Mouse (Mus musculus) limb, embryonic 15.5 days (tissue): Measurements from ENCODE around the gene Slc30a7. TPM values are rescaled to one million over a fixed set of nuclear protein-coding genes. Genes with fewer than 3 reads are reported as not detected.

Source experiments
- ATAC-seq: fragments of 200-750 bp; cut with Nextera tagmentation; 2 replicates; pipeline ENCODE4 v1.8.0; 2017; ENCODE audit warnings: low read depth, moderate TSS enrichment; ENCODE audit not compliant: insufficient number of reproducible peaks, low FRiP score, low TSS enrichment
- H3K27ac ChIP-seq: fragments of 300-500 bp; sonication (generic); 2 replicates; pipeline ENCODE4 v1.5.1; 2015; ENCODE audit warnings: moderate library complexity, mild to moderate bottlenecking, inconsistent platforms
- H3K27me3 ChIP-seq: fragments of 300-500 bp; sonication (generic); 2 replicates; pipeline ENCODE4 v1.6.1; 2015; ENCODE audit warnings: inconsistent platforms
- H3K36me3 ChIP-seq: fragments of 300-500 bp; sonication (generic); 2 replicates; pipeline ENCODE4 v1.6.1; 2015; ENCODE audit warnings: inconsistent platforms
- H3K4me1 ChIP-seq: fragments of 300-500 bp; sonication (generic); 2 replicates; pipeline ENCODE4 v1.6.1; 2015; ENCODE audit warnings: inconsistent platforms
- H3K4me2 ChIP-seq: fragments of 300-500 bp; sonication (generic); 2 replicates; pipeline ENCODE4 v1.6.1; 2015; ENCODE audit warnings: mild to moderate bottlenecking, inconsistent platforms
- H3K4me3 ChIP-seq: fragments of 300-500 bp; sonication (generic); 2 replicates; pipeline ENCODE4 v1.5.1; 2015; ENCODE audit warnings: mild to moderate bottlenecking, inconsistent platforms
- H3K9ac ChIP-seq: fragments of 300-500 bp; sonication (generic); 2 replicates; pipeline ENCODE4 v1.6.1; 2015; ENCODE audit warnings: inconsistent platforms
- H3K9me3 ChIP-seq: fragments of 300-500 bp; sonication (generic); 2 replicates; pipeline ENCODE4 v1.6.1; 2016; ENCODE audit warnings: inconsistent platforms
- WGBS: fragments of 180-500 bp; shearing (Covaris S2); methylation state at CpG from one replicate; pipeline ENCODE4 v1.1.7; 2015; 5-methylcytosine and 5-hydroxymethylcytosine counted together
- polyA plus RNA-seq: library from polyadenylated mRNA; unstranded; fragments of >200 nt; fragmentation: Nextera tagmentation; extraction: Ambion mirVana; gene quantifications from 2 replicates; pipeline ENCODE4 v1.2.1, GENCODE M21; 2015

Gene Slc30a7
- polyA plus RNA-seq, 1 experiment from 2014 or later, result 38.8 TPM

- Histone ChIP-seq H3K9me3 (no peaks in the 10 kb centered on the region), H3K4me3 (no peak overlapping the region), H3K4me1 (peaks cover 6% of the 10 kb centered on the region; the same call in 1 of the 2 replicates), H3K27me3 (no peaks in the 10 kb centered on the region), H3K9ac (no peak overlapping the region), H3K27ac (peak overlapping the region; percentile 76), H3K4me2 (no peak overlapping the region), H3K36me3 (peaks cover 10% of the 10 kb centered on the region)
- ATAC-seq, result peak; percentile 78; the same call in 1 of the 2 replicates
- 31% methylated on average over 4 of the region's 4 CpGs for WGBS
Observed at GRCm38 (mm10) chr3:115962028-115962415, 45.2 kb downstream of the Slc30a7 start.

DNA sequence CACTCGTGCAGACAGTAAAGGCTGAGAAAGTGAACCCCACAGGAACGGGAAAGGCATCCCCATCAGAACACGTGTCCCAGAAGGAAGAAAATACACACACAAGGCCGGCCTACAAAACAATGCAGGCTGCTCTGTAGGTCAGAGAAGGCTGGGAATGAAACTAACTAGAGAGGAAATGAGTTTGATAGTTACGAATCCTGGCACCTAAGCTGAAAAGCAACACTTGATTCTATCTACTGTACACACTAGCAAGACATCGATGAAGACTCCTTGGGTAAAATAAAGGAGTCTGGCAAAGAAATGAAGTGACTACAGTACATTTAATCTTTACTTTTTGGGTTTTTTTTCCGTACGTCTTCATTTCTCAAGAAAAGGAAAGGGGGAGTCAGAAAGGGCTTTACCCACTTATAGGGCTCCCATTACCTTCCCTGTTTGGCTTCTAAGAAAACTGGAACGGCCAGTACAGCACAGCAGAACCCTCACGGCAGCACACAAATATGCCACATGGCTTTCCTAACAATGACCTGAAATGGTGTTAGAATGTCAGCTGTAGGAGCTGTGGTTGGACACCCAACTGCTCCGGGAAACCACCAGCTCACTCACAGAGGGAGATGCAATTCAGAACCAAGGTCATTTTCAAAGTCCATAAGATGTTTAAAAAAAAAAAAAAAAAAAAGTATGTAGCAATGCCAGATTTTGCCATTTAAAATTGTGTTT is 45.7 kb downstream of the Slc30a7 start:
- Histone ChIP-seq H3K27ac (peak overlapping the region; percentile 76), H3K9me3 (no peaks in the 10 kb centered on the region), H3K4me2 (no peak overlapping the region), H3K36me3 (peaks cover 11% of the 10 kb centered on the region), H3K9ac (no peak overlapping the region), H3K4me3 (no peak overlapping the region), H3K4me1 (peaks cover 6% of the 10 kb centered on the region; the same call in 1 of the 2 replicates), H3K27me3 (no peaks in the 10 kb centered on the region)
- 58% methylated on average over 11 of the region's 11 CpGs for WGBS
- peak; percentile 37; the same call in 1 of the 2 replicates for ATAC-seq

- peaks cover 39% of the 10 kb centered on the region for H3K36me3 ChIP-seq
- H3K9ac ChIP-seq, result no peak overlapping the region
- no peak overlapping the region for H3K27ac ChIP-seq
- H3K9me3 ChIP-seq, result no peaks in the 10 kb centered on the region
- peaks cover 4% of the 10 kb centered on the region; the same call in 1 of the 2 replicates for H3K4me1 ChIP-seq
- H3K27me3 ChIP-seq, result no peaks in the 10 kb centered on the region
- H3K4me3 ChIP-seq, result no peak overlapping the region
- WGBS, result 92% methylated on average over 7 of the region's 7 CpGs
- ATAC-seq, result no peak
- H3K4me2 ChIP-seq, result no peak overlapping the region
Observed at GRCm38 (mm10) chr3:115957223-115957622, 50.0 kb downstream of the Slc30a7 start.

- no peak overlapping the region for H3K9ac ChIP-seq
- no peaks in the 10 kb centered on the region for H3K4me1 ChIP-seq
- H3K36me3 ChIP-seq, result peaks cover 51% of the 10 kb centered on the region
- no peak overlapping the region for H3K4me3 ChIP-seq
- no peaks in the 10 kb centered on the region for H3K27me3 ChIP-seq
- WGBS, result 80% methylated on average over 3 of the region's 3 CpGs
- no peaks in the 10 kb centered on the region for H3K9me3 ChIP-seq
- H3K27ac ChIP-seq, result no peak overlapping the region
- ATAC-seq, result no peak
- no peak overlapping the region for H3K4me2 ChIP-seq
Observed at GRCm38 (mm10) chr3:115953088-115953487, 54.1 kb downstream of the Slc30a7 start.

GRCm38 (mm10) chr3:115952356-115952755 is 54.9 kb downstream of the Slc30a7 start:
- Histone ChIP-seq H3K9ac (no peak overlapping the region), H3K27me3 (no peaks in the 10 kb centered on the region), H3K36me3 (peaks cover 50% of the 10 kb centered on the region), H3K4me3 (no peak overlapping the region), H3K4me2 (no peak overlapping the region), H3K9me3 (no peaks in the 10 kb centered on the region), H3K4me1 (no peaks in the 10 kb centered on the region), H3K27ac (no peak overlapping the region)
- 86% methylated on average over 4 of the region's 4 CpGs for WGBS
- no peak for ATAC-seq

DNA sequence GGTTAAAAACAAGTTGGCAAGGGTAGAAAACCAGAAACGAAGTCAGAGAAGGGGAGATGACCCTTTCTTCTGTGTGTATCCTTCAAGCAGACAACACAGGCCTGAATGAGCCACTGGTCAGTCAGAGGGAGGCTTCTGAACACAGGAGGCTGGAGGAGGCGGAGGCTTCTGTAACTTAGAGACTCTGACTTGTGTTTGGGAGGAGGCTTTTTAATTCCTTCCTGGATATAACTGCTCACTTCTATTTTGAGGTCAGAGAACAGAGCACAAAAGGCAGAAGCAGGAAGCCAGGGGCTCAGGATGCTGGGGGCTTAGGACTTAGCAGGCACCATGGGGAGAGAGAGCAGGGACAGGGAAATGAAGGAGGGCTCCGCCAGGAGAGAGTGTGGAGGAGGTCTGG is 56.0 kb downstream of the Slc30a7 start:
- WGBS, result 69% methylated on average over 3 of the region's 3 CpGs
- H3K27ac ChIP-seq, result no peak overlapping the region
- peaks cover 49% of the 10 kb centered on the region for H3K36me3 ChIP-seq
- no peak overlapping the region for H3K4me2 ChIP-seq
- no peaks in the 10 kb centered on the region for H3K4me1 ChIP-seq
- H3K4me3 ChIP-seq, result no peak overlapping the region
- ATAC-seq, result no peak
- H3K9me3 ChIP-seq, result no peaks in the 10 kb centered on the region
- H3K27me3 ChIP-seq, result no peaks in the 10 kb centered on the region
- H3K9ac ChIP-seq, result no peak overlapping the region

GRCm38 (mm10) chr3:115949921-115950877 is 57.0 kb downstream of the Slc30a7 start:
- WGBS, result 73% methylated on average over 6 of the region's 6 CpGs
- H3K27me3 ChIP-seq, result no peaks in the 10 kb centered on the region
- ATAC-seq, result no peak
- H3K4me3 ChIP-seq, result no peak overlapping the region
- no peak overlapping the region for H3K27ac ChIP-seq
- H3K4me2 ChIP-seq, result no peak overlapping the region
- peaks cover 45% of the 10 kb centered on the region for H3K36me3 ChIP-seq
- H3K9me3 ChIP-seq, result no peaks in the 10 kb centered on the region
- no peaks in the 10 kb centered on the region for H3K4me1 ChIP-seq
- no peak overlapping the region for H3K9ac ChIP-seq

GRCm38 (mm10) chr3:115949220-115949920 is 57.8 kb downstream of the Slc30a7 start:
- no peaks in the 10 kb centered on the region for H3K9me3 ChIP-seq
- 79% methylated on average over 3 of the region's 3 CpGs for WGBS
- H3K27me3 ChIP-seq, result no peaks in the 10 kb centered on the region
- no peaks in the 10 kb centered on the region for H3K4me1 ChIP-seq
- no peak for ATAC-seq
- H3K27ac ChIP-seq, result no peak overlapping the region
- no peak overlapping the region for H3K4me3 ChIP-seq
- no peak overlapping the region for H3K9ac ChIP-seq
- H3K36me3 ChIP-seq, result peaks cover 42% of the 10 kb centered on the region
- H3K4me2 ChIP-seq, result no peak overlapping the region

DNA sequence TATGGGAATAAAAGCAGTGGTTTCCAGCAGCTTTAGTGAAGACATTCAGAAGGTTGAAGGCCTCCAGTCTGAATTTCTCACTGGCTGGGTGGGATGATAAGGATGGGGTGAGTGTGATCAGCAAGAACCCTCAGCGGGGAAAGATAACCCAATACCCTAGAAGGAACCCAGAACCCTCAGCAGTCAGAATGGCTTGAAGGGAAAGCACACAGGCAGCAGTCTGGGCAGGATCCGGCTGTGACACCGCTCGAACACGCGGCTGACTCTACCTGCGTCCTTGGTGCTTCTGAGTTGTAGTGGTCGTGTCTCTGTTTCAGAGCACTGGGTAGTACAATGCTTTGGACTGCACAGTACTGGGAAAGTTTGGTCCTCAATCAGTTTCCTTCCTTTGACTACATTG is 60.9 kb downstream of the Slc30a7 start:
- H3K4me3 ChIP-seq, result no peak overlapping the region
- no peaks in the 10 kb centered on the region for H3K9me3 ChIP-seq
- no peak overlapping the region for H3K9ac ChIP-seq
- H3K36me3 ChIP-seq, result peaks cover 46% of the 10 kb centered on the region
- no peak overlapping the region for H3K4me2 ChIP-seq
- whole genome bisulfite sequencing, result 94% methylated on average over 8 of the region's 8 CpGs
- H3K27ac ChIP-seq, result no peak overlapping the region
- ATAC-seq, result no peak
- no peaks in the 10 kb centered on the region for H3K4me1 ChIP-seq
- H3K27me3 ChIP-seq, result no peaks in the 10 kb centered on the region

GRCm38 (mm10) chr3:115944376-115944775 is 62.8 kb downstream of the Slc30a7 start:
- Histone ChIP-seq H3K27me3 (no peaks in the 10 kb centered on the region), H3K27ac (no peak overlapping the region), H3K4me1 (no peaks in the 10 kb centered on the region), H3K4me2 (no peak overlapping the region), H3K4me3 (no peak overlapping the region), H3K36me3 (peaks cover 45% of the 10 kb centered on the region), H3K9ac (no peak overlapping the region), H3K9me3 (no peaks in the 10 kb centered on the region)
- 91% methylated on average over 6 of the region's 6 CpGs for WGBS
- ATAC-seq, result no peak

DNA sequence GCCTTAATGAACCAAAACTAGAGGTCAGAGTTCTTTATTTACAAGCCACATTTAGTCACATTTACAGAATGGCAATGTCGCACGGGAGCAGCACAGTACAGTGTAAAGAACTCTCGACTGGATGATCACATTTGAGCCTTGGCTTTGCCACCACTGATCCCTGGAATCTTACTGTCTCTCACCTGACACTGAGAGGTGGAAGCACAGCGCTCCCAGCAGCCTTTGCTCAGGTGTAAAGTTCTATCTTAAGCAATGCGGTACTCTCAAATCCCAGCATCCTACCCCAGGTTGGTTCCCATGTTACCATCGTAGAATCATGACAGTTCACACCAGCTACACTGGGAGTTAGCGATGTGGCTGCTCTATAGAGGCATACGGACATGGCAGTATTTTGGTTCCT is 65.7 kb downstream of the Slc30a7 start:
- WGBS, result 91% methylated on average over 8 of the region's 8 CpGs
- Histone ChIP-seq H3K4me3 (no peak overlapping the region), H3K27me3 (no peaks in the 10 kb centered on the region), H3K9ac (no peak overlapping the region), H3K4me2 (no peak overlapping the region), H3K9me3 (no peaks in the 10 kb centered on the region), H3K27ac (no peak overlapping the region), H3K36me3 (peaks cover 49% of the 10 kb centered on the region), H3K4me1 (no peaks in the 10 kb centered on the region)
- ATAC-seq, result no peak
